Mouse (Mus musculus): ENCODE data around the gene Ap2b1. TPM values are rescaled to one million over a fixed set of nuclear protein-coding genes. Genes with fewer than 3 reads are reported as not detected.
"Not testable (repeated sequence)": the region's sequence is repeated elsewhere in the genome, so short reads cannot be mapped to it uniquely, and the experiment has no call there.

Gene Ap2b1
- 121 and 130 TPM in 2 replicates for polyA plus RNA-seq (2014; fragmentation: Nextera tagmentation; extraction: Ambion mirVana)

GRCm38 (mm10) chr11:83298225-83299195, at the start of gene Ap2b1:
Ap2b1 (plus strand) TSS chr11:83299024.
- Histone ChIP-seq H3K27ac (ENCODE audit: low read depth, low read length) (peak within 1 kb of the TSS; percentile 70), H3K27me3 (ENCODE audit: control insufficient read depth, insufficient read depth, low read length) (no peaks in the 10 kb centered on the region), H3K9ac (ENCODE audit: low read length) (peak within 1 kb of the TSS; percentile 83), H3K4me3 (ENCODE audit: low read depth, low read length) (peak within 1 kb of the TSS; percentile 72), H3K36me3 (ENCODE audit: control insufficient read depth, insufficient read depth, low read length) (no peaks in the 10 kb centered on the region), H3K4me1 (ENCODE audit: control insufficient read depth, insufficient read depth, low read length) (peaks cover 14% of the 10 kb centered on the region), H3K4me2 (peak within 1 kb of the TSS; percentile 85), H3K9me3 (ENCODE audit: control insufficient read depth, low read length) (no peaks in the 10 kb centered on the region)
- WGBS = 3% methylated on average over 56 of the region's 56 CpGs
- ATAC-seq (ENCODE audit: low FRiP score) = peak; percentile 93
- DNase-seq (ENCODE audit: low spot score, missing footprints) = peak; percentile 98

- H3K4me2 ChIP-seq; DNase-seq (ENCODE audit: low spot score, missing footprints); H3K4me3 ChIP-seq (ENCODE audit: low read depth, low read length); H3K27ac ChIP-seq (ENCODE audit: low read depth, low read length); H3K36me3 ChIP-seq (ENCODE audit: control insufficient read depth, insufficient read depth, low read length); H3K4me1 ChIP-seq (ENCODE audit: control insufficient read depth, insufficient read depth, low read length); H3K9me3 ChIP-seq (ENCODE audit: control insufficient read depth, low read length); H3K27me3 ChIP-seq (ENCODE audit: control insufficient read depth, insufficient read depth, low read length); ATAC-seq (ENCODE audit: low FRiP score); H3K9ac ChIP-seq (ENCODE audit: low read length): not testable (repeated sequence)
- 69% methylated on average over 5 of the region's 5 CpGs for WGBS
Measured at GRCm38 (mm10) chr11:83257211-83257610, 41.6 kb upstream of the Ap2b1 start.

DNA sequence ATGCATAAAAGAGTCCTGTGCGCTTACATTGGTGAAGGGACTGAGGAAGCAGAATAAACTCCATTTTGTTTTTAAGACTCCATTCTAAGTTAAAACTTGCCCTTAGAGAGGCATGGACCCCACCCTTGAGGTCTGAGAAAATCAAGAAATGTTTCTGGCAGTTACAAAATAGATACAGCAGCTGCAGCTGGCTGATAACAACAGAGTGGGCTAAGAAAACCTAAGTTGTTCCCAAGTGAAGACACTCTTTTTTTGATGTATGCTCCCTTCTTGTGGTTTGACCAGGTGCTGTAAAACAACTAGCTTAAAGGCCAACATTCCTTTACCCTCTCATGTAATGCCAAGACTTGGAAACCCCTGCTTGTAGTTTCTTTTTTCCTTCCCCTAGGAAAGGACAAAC, 36.2 kb upstream of the Ap2b1 start:
- ATAC-seq (ENCODE audit: low FRiP score) (no peak), DNase-seq (ENCODE audit: low spot score, missing footprints) (no peak)
- no peak overlapping the region for H3K27ac ChIP-seq (ENCODE audit: low read depth, low read length)
- no peaks in the 10 kb centered on the region for H3K4me1 ChIP-seq (ENCODE audit: control insufficient read depth, insufficient read depth, low read length)
- no peaks in the 10 kb centered on the region for H3K9me3 ChIP-seq (ENCODE audit: control insufficient read depth, low read length)
- H3K9ac ChIP-seq (ENCODE audit: low read length) = no peak overlapping the region
- no peak overlapping the region for H3K4me3 ChIP-seq (ENCODE audit: low read depth, low read length)
- no peaks in the 10 kb centered on the region for H3K27me3 ChIP-seq (ENCODE audit: control insufficient read depth, insufficient read depth, low read length)
- H3K36me3 ChIP-seq (ENCODE audit: control insufficient read depth, insufficient read depth, low read length) = no peaks in the 10 kb centered on the region
- 88% methylated on average over 1 of the region's 1 CpGs for WGBS
- H3K4me2 ChIP-seq = no peak overlapping the region

DNA sequence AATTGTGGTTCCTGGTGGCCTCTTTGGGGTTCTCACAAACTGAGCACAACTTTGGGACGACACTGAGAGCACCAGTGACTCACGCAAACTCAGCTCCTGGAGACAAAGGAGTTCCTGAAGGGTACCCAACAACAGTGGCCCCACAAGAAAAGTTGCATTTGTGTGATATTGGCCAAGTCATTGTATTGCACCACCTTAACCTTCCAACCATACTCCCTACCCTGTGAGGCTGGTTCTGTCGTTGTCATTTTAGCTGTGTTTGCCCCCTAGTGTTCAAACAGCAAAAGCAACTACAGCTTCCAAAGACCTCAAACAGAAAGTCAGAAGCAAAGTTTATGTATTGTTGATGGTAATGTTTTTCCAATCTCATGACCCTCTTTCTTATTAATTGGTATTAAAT, 35.7 kb upstream of the Ap2b1 start:
- DNase-seq (ENCODE audit: low spot score, missing footprints) = no peak
- WGBS = 65% methylated on average over 3 of the region's 3 CpGs
- Histone ChIP-seq H3K9me3 (ENCODE audit: control insufficient read depth, low read length) (no peaks in the 10 kb centered on the region), H3K4me3 (ENCODE audit: low read depth, low read length) (no peak overlapping the region), H3K27ac (ENCODE audit: low read depth, low read length) (no peak overlapping the region), H3K9ac (ENCODE audit: low read length) (no peak overlapping the region), H3K4me2 (no peak overlapping the region), H3K27me3 (ENCODE audit: control insufficient read depth, insufficient read depth, low read length) (no peaks in the 10 kb centered on the region), H3K4me1 (ENCODE audit: control insufficient read depth, insufficient read depth, low read length) (no peaks in the 10 kb centered on the region), H3K36me3 (ENCODE audit: control insufficient read depth, insufficient read depth, low read length) (no peaks in the 10 kb centered on the region)
- ATAC-seq (ENCODE audit: low FRiP score) = no peak

DNA sequence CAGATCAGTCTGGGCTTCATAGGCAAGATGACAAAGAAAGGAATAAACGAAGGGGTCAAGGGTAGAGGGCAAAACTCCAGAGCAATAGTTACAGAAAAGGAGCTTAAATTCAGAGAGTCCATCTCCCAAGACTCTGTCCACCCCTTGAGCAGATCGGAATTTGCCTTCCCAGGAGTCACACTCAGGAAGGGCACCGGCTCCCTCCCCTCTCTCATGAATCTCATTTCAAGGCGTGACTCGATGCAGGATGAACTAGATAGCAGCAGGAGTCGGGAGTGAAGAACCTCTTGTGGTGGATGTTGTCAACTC, 28.0 kb upstream of the Ap2b1 start:
- ATAC-seq (ENCODE audit: low FRiP score) = peak; percentile 74

GRCm38 (mm10) chr11:83271151-83271950, 27.5 kb upstream of the Ap2b1 start:
- DNase-seq (ENCODE audit: low spot score, missing footprints) (peak; percentile 96), ATAC-seq (ENCODE audit: low FRiP score) (peak; percentile 86)
- H3K27me3 ChIP-seq (ENCODE audit: control insufficient read depth, insufficient read depth, low read length) = no peaks in the 10 kb centered on the region
- WGBS = under 1% methylated on average over 26 of the region's 26 CpGs
- H3K9me3 ChIP-seq (ENCODE audit: control insufficient read depth, low read length) = no peaks in the 10 kb centered on the region
- H3K36me3 ChIP-seq (ENCODE audit: control insufficient read depth, insufficient read depth, low read length) = no peaks in the 10 kb centered on the region
- peak overlapping the region; percentile 57 for H3K4me2 ChIP-seq
- H3K4me3 ChIP-seq (ENCODE audit: low read depth, low read length) = peak overlapping the region; percentile 34
- peak overlapping the region; percentile 46 for H3K9ac ChIP-seq (ENCODE audit: low read length)
- peak overlapping the region; percentile 62 for H3K27ac ChIP-seq (ENCODE audit: low read depth, low read length)
- 0 out of 2 replicates have a peak, but pooled peaks cover 3% of the 10 kb centered on the region for H3K4me1 ChIP-seq (ENCODE audit: control insufficient read depth, insufficient read depth, low read length)

More for the DNA sequence above, 28.0 kb upstream of the Ap2b1 start:
- no peak for DNase-seq (ENCODE audit: low spot score, missing footprints)
- Histone ChIP-seq H3K4me3 (ENCODE audit: low read depth, low read length) (peak overlapping the region; percentile 34), H3K9ac (ENCODE audit: low read length) (peak overlapping the region; percentile 46), H3K4me2 (peak overlapping the region; percentile 57), H3K27ac (ENCODE audit: low read depth, low read length) (no peak overlapping the region), H3K27me3 (ENCODE audit: control insufficient read depth, insufficient read depth, low read length) (no peaks in the 10 kb centered on the region), H3K36me3 (ENCODE audit: control insufficient read depth, insufficient read depth, low read length) (no peaks in the 10 kb centered on the region), H3K9me3 (ENCODE audit: control insufficient read depth, low read length) (no peaks in the 10 kb centered on the region), H3K4me1 (ENCODE audit: control insufficient read depth, insufficient read depth, low read length) (0 out of 2 replicates have a peak, but pooled peaks cover 3% of the 10 kb centered on the region)
- 4% methylated on average over 6 of the region's 6 CpGs for WGBS

DNA sequence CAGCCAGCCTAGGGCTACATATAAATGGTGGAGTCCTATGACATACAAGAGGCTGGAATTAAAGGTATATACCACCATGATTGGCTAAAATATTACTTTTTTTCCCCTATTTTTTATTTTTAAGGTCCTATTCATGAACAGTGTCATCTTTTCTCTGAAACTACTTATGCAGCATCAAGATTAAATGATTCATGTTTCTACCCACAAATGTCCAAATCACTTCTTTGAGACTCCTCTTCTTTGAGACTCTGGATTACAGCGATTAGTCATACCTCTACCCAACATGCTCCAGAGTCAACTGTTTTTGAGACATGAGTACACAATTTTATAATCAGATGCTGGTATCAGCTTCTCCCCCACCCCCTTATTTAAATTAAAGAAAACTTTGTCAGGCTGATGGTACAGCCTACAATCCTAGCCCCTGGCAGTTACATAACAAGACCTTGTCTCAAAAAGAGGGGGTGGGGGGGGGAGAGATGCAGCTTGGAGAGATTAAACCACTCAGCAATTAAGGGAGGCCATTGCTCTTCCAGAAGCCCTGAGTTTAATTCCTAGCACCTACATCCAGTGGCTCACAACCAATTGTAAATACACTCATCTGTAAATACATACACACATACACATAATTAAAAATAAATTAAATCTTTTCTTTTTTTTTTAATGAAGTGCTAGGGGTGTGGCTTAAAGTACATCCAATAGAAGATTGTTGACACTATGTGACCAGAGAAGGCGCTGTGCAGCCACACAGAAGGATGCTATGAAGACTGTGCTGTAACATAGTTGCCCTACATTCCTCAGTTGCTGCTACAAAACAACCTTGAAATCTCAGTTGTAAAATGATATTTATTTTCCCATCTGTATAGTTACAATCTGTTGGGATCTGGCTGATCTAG, 26.6 kb upstream of the Ap2b1 start:
- Histone ChIP-seq H3K27ac (ENCODE audit: low read depth, low read length) (no peak overlapping the region), H3K27me3 (ENCODE audit: control insufficient read depth, insufficient read depth, low read length) (no peaks in the 10 kb centered on the region), H3K36me3 (ENCODE audit: control insufficient read depth, insufficient read depth, low read length) (no peaks in the 10 kb centered on the region), H3K4me2 (no peak overlapping the region), H3K9me3 (ENCODE audit: control insufficient read depth, low read length) (no peaks in the 10 kb centered on the region), H3K4me1 (ENCODE audit: control insufficient read depth, insufficient read depth, low read length) (0 out of 2 replicates have a peak, but pooled peaks cover 3% of the 10 kb centered on the region), H3K4me3 (ENCODE audit: low read depth, low read length) (no peak overlapping the region), H3K9ac (ENCODE audit: low read length) (no peak overlapping the region)
- ATAC-seq (ENCODE audit: low FRiP score) (peak; percentile 25; the same call in 1 of the 2 replicates), DNase-seq (ENCODE audit: low spot score, missing footprints) (peak; percentile 93)
- whole genome bisulfite sequencing = 27% methylated on average over 2 of the region's 2 CpGs

DNA sequence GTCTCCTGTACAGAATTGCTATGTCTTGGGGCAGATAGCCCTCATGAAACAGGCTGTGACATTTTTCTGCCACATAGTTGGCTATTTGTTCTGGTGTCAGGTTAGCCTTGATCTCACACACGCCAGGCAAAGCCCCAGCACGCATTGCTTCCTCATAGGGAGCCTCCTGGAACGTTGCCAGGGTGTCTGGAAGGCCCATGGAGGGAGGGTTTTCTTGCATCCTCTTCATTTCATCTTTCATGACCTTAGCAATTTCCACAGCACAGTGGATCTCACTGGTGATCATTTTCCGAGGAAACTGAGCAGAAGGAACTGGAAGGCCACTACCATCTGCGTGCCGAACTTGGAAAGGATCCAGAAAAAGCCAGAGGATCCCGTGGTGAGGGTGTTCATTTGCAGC, 22.6 kb upstream of the Ap2b1 start:
- no peak for ATAC-seq (ENCODE audit: low FRiP score)

More for the DNA sequence above, 22.6 kb upstream of the Ap2b1 start:
- no peaks in the 10 kb centered on the region for H3K9me3 ChIP-seq (ENCODE audit: control insufficient read depth, low read length)
- H3K4me3 ChIP-seq (ENCODE audit: low read depth, low read length) = no peak overlapping the region
- no peak overlapping the region for H3K9ac ChIP-seq (ENCODE audit: low read length)
- no peaks in the 10 kb centered on the region for H3K4me1 ChIP-seq (ENCODE audit: control insufficient read depth, insufficient read depth, low read length)
- H3K27ac ChIP-seq (ENCODE audit: low read depth, low read length) = no peak overlapping the region
- whole genome bisulfite sequencing = 77% methylated on average over 7 of the region's 7 CpGs
- no peaks in the 10 kb centered on the region for H3K36me3 ChIP-seq (ENCODE audit: control insufficient read depth, insufficient read depth, low read length)
- no peaks in the 10 kb centered on the region for H3K27me3 ChIP-seq (ENCODE audit: control insufficient read depth, insufficient read depth, low read length)
- no peak for DNase-seq (ENCODE audit: low spot score, missing footprints)
- no peak overlapping the region for H3K4me2 ChIP-seq
